Mouse (Mus musculus): ENCODE data around the gene Noc2l.
A peak's percentile ranks its signal among the peaks of the same experiment; 100 is the strongest.

Gene Noc2l

GRCm38 (mm10) chr4:156217022-156217669 lies 18.7 kb upstream of the Noc2l start:
- DNase-seq, result no peak

DNA sequence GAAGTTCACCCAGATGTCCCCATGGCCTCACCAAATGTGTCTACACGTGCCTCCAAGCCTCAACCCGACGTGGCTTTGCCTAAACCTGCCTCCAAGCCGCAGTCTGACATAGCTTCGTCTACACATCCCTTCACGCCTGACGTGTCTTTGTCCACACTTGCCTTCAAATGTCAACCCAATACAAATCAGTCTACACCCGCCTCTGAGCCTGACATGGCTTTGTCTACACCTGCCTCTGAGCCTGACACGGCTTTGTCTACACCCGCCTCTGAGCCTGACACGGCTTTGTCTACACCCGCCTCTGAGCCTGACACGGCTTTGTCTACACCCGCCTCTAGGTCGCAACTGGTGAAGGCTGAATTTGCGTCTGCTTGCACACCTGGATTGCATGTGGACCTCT lies 18.0 kb upstream of the Noc2l start:
- no peak for DNase-seq

DNA sequence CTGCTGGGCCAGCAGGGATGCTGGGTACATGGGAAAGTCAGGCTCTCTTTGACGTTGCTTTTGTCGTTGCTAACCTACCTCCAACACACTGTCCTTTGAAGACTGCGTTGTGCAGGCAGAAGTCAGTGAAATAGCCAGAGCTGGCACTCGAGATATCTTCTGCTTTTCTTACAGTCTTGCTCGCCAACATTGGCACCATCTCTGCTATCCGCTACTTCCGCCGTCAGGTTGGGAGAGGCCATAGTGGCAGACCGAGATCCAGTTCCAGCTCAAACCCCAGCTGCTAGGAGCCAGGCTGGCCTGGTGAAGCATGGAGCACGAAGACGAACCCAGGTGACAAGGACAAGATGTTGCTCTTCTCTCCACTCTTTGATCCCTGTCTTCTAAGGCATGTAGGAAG lies 15.9 kb upstream of the Noc2l start:
- no peak for DNase-seq

DNA sequence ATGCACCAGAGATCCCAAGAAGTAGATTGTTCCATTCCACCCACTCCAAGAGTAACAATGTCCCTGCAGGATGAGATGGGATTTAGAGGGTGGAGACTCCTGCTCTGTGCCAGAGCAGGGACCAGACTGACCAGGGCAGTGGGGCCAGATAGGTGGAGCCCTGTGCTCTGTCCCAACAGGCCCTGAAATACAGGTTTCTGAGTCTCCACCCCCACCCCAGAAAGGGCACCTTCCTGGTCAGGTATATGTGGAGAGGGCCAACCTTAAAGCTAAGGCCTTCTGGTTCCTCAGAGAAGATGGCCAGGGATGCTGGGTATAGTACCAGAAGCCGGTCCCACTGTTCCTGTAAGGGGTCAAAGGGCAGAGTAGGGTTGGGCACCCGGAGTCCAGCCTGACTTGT lies 11.5 kb upstream of the Noc2l start:
- no peak for DNase-seq

- DNase-seq, result no peak
These were observed 7.9 kb upstream of the Noc2l start for GRCm38 (mm10) chr4:156227752-156228392.

DNA sequence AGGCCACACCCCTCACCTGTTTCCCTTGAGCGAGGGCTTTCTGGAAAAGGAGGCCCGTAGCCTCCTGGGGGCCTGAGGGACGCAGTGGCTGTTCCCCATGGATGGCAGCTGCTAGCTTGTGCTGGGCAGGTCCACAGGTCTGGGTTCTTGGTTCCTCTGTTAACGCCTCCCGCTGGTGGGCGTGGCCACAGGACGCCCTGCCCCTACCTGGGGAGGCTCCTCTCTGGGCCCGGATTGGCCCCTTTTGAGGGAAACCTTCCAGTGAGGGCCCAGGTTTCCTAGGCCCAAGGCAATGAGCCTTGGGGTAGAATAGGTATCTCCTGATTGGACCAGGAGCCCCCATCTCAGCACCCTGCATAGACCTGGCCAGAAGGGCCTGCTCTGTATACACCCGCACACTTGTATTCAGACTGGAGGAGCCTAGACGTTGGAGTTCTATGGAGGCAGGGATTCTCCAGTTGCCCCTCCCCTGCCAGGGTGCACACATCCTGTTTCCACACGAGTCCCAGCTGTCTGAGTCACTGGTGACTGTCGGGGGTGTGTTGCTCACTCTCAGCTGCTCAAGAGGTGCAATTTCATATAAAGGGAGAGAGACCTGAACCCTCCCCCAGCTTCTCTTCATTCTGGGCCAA lies 7.3 kb upstream of the Noc2l start:
- no peak for DNase-seq

- peak in 1 of 2 experiments; percentile 20 for DNase-seq
These were observed 1.7 kb upstream of the Noc2l start for GRCm38 (mm10) chr4:156234021-156234501.

- DNase-seq, result peak; percentile 54 to 60
These were observed 1.1 kb upstream of the Noc2l start, which contains the start of gene Plekhn1 for GRCm38 (mm10) chr4:156234701-156235213. TSS of gene Plekhn1 (minus strand) at chr4:156234857.

DNA sequence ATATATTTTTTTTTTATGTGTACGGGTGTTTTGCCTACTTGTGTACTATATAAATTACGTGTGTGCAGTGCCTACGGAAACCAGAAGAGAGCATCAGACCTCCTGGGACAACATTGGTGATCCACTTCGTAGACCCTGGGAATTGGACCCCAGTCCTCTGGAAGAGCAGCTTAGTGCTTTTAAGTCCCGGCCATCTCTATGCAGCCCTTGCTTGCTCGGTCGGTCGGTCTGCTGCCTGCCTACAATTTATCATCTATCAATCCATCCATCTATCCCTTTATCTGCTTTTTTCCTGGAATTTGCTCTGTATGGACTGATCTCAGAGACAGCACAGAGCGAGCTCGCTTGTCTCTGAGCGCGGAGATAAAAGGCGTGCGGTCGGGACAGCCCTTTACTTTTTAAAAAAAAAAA lies 445 bp upstream of the Noc2l start:
- no peak for DNase-seq

DNA sequence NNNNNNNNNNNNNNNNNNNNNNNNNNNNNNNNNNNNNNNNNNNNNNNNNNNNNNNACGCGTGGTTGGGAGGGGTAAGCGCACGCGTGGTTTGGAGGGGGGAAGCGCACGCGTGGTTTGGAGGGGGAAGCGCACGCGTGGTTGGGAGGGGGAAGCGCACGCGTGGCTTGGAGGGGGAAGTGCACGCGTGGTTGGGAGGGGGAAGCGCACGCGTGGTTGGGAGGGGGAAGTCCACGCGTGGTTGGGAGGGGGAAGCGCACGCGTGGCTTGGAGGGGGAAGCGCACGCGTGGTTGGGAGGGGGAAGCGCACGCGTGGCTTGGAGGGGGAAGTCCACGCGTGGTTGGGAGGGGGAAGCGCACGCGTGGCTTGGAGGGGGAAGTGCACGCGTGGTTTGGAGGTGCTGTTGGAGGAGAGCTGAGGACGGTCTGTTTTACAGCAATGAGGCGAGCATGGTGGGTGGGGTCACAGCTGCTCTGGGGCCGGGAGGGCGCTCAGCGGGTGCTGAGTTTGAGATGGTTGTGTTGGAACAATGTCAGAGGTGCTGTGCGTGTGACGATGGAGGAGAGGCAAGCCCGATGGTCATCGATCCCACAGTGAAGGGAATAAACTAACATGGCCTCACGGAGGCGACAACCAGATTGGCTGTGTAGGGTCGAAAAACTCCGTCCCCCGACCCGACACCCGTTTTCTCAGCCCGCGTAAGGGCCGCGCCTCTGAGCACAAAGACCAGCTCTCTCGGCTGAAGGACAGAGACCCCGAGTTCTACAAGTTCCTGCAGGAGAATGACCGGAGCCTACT lies 1.0 kb downstream of the Noc2l start:
- no peak for DNase-seq

DNA sequence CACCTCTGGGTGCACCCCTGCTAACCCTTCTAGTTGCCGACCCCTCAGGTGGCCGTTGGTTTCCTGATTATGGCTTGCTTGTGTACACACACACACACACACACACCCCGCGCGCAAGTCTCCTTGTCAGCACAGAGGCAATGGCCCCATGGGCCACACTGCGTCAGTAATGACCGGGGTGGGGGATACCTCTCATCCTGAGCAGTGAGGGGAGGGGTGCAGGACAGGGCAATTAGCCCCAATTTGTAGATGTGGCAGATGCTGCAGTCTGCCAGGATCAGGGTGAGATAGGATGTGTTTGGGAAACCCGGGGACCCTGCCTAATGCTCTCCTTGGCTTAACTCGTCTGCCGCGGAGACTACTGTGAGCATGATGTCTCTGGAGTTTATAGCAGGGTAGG lies 13.8 kb downstream of the Noc2l start:
- DNase-seq, result no peak

DNA sequence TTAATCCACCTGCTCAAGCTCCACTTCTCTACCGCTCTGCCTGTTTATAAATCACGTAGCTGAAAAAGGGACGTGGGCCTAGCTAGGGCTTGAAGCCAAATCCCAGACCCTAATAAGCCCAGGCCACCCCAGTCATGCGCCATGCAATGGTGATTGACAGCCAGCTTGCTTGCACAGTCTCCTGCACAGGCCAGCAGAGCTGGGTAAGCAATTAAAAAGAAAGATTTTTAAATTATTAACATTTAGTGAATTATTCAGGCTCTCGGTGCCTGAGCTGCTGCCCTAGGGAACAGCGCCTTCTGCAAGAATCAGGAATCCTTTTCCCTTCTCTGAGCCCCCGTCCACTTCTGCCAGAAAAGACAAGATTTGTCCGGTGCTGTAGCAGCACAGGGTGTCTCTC lies 15.3 kb downstream of the Noc2l start:
- DNase-seq, result no peak

DNA sequence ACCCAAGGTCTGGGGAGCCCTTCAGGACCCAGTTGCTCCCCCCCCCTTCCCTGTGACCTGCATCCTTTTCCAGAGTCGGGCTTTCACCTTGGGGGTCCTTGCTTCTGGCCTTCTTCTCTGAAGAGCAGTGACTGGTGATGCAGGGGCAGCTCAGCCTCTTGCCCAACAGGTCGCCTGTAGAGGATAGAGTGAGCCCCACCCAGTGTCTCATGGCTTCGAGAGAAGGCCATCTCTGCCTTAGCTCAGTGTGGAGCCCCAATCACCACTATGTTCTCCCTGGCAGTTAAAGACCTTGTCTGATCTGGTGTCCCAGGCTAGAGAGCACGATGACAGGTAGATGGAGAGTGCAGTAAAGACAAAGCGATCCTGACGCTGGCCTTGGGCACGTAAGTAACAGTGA lies 16.3 kb downstream of the Noc2l start:
- DNase-seq, result no peak

GRCm38 (mm10) chr4:156252619-156253018 lies 16.8 kb downstream of the Noc2l start:
- no peak for DNase-seq

- DNase-seq, result no peak
These were observed 17.2 kb downstream of the Noc2l start for GRCm38 (mm10) chr4:156253043-156253442.

GRCm38 (mm10) chr4:156254361-156255077 lies 18.7 kb downstream of the Noc2l start:
- no peak for DNase-seq

DNA sequence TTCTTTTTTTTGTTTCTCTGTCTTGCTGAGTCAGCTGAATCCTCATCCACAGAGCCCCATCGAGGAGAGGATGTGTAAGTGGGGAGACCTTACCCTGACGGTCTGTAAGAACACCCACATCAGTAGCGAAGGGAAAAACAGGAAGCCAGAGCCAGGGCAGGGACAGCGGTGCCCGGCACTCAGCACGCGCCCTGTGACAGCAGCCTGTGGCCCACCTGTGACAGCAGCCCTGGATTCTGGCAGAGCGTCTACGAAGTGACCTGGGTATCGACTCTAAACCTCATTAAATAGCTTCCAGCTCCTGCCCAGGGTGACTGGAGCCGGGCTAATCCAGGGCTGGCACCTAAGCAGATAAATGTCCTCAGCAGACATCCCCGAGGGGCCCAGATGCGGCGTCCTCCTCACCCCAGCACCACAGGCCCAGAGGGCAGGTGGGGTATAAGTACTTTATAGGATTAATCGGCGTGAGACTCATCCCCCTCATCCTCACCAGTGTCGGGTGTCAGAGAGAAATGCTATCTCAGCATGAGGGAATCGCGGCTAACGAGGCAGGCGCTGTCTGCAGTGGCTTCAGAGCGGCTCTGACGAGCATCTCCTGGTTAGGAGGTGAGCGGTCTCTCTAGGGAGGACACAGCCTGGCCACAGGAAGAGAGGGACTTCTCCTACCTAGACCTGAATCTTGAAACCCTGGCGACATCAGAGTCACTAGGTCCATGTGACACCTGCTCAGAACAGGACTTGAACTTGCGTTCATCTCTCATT lies 19.4 kb downstream of the Noc2l start, which contains the start of gene Samd11:
Gene Samd11, minus strand, starts transcription at position 580 of the 762 bp plus-strand sequence.
- DNase-seq, result no peak
